Mouse (Mus musculus) common myeloid progenitor, adult 5-6 weeks (primary cell): ENCODE results near the gene Plrg1. TPM values are rescaled to one million over a fixed set of nuclear protein-coding genes. Genes with fewer than 3 reads are reported as not detected.

ENCODE experiments used
- total RNA-seq: library from RNA; stranded (forward); fragments of 200-1000, 187-1606 nt; gene quantifications from 2 replicates; pipeline ENCODE4 v1.2.3, GENCODE M21; 2017

Plrg1 gene
- total RNA-seq, 1 experiment from 2014 or later, result 79.2 TPM

Other genes starting within 250 kb of the Plrg1 start
- not detected in 2 replicates for gene Rbm46, start 179.0 kb upstream of the Plrg1 start, total RNA-seq
- not detected in 2 replicates for gene Lrat, start 151.5 kb upstream of the Plrg1 start, total RNA-seq
- not detected in 2 replicates for gene Fgg, start 47.8 kb upstream of the Plrg1 start, total RNA-seq
- gene Fga, start 29.4 kb upstream of the Plrg1 start, total RNA-seq, result not detected in 2 replicates
- not detected in 2 replicates for gene Fgb, start 5.7 kb upstream of the Plrg1 start, total RNA-seq
- not detected in 2 replicates for gene Dchs2, start 72.4 kb downstream of the Plrg1 start, total RNA-seq